Mouse (Mus musculus): ENCODE data around the gene Arhgdib.

GRCm38 (mm10) chr6:136922871-136923270, 18.8 kb downstream of the Arhgdib start:
- TF ChIP-seq CTCF (IDR thresholded peaks at IDR 0.05; ENCODE audit: low read depth, low read length) (no peak), POLR2A (IDR thresholded peaks at IDR 0.05; ENCODE audit: insufficient read depth, low read length) (no peak), EP300 (IDR thresholded peaks at IDR 0.05; ENCODE audit: insufficient read depth, low read depth, low read length) (no peak)
